Mouse (Mus musculus): Measurements from ENCODE around the gene Iqcf6. TPM values are rescaled to one million over a fixed set of nuclear protein-coding genes. Genes with fewer than 3 reads are reported as not detected.
"Not testable (repeated sequence)": the region's sequence is repeated elsewhere in the genome, so short reads cannot be mapped to it uniquely, and the experiment has no call there.

The Iqcf6 gene
- not detected for total RNA-seq (2021)

- DNase-seq (ENCODE audit: extremely low spot score in 1 of 2, low spot score in 2 of 2): no peak
- intact Hi-C loops (cut with DNase I): no loop called here
Observed at GRCm38 (mm10) chr9:106626282-106626681, at the start of gene Iqcf6. TSS of gene Iqcf6 (plus strand) at chr9:106626582.

GRCm38 (mm10) chr9:106580016-106580415 is 46.4 kb upstream of the Iqcf6 start:
- DNase-seq (ENCODE audit: extremely low spot score in 1 of 2, low spot score in 2 of 2): peak in 1 of 2 experiments; percentile 27
- intact Hi-C loops (cut with DNase I): no loop called here

- no peak for DNase-seq (ENCODE audit: extremely low spot score in 1 of 2, low spot score in 2 of 2)
Observed at GRCm38 (mm10) chr9:106582552-106582951, 43.8 kb upstream of the Iqcf6 start.

GRCm38 (mm10) chr9:106592158-106592557 is 34.2 kb upstream of the Iqcf6 start:
- no peak for DNase-seq (ENCODE audit: extremely low spot score in 1 of 2, low spot score in 2 of 2)
- intact Hi-C loops (cut with DNase I): no loop called here

More at GRCm38 (mm10) chr9:106582552-106582951, 43.8 kb upstream of the Iqcf6 start:
- intact Hi-C loops (cut with DNase I): no loop called here

- not testable (repeated sequence) for DNase-seq (ENCODE audit: extremely low spot score in 1 of 2, low spot score in 2 of 2)
- intact Hi-C loops (cut with DNase I): loop anchor here (5.0 kb wide), 1 partner anchor 63 kb away; no protein-coding TSS in a partner anchor
Observed at GRCm38 (mm10) chr9:106595402-106595801, 31.0 kb upstream of the Iqcf6 start.

- no peak for DNase-seq (ENCODE audit: extremely low spot score in 1 of 2, low spot score in 2 of 2)
- intact Hi-C loops (cut with DNase I): loop anchor here (5.0 kb wide), 1 partner anchor 64 kb away; no protein-coding TSS in a partner anchor
Observed at GRCm38 (mm10) chr9:106595836-106596235, 30.5 kb upstream of the Iqcf6 start.

GRCm38 (mm10) chr9:106598466-106598865 is 27.9 kb upstream of the Iqcf6 start:
- intact Hi-C loops (cut with DNase I): loop anchor here (5.0 kb wide), 1 partner anchor 66 kb away; no protein-coding TSS in a partner anchor
- no peak for DNase-seq (ENCODE audit: extremely low spot score in 1 of 2, low spot score in 2 of 2)

- intact Hi-C loops (cut with DNase I): loop anchor here (2.0 kb wide), 1 partner anchor 42 kb away; no protein-coding TSS in a partner anchor
Observed at GRCm38 (mm10) chr9:106600546-106600945, 25.8 kb upstream of the Iqcf6 start.

GRCm38 (mm10) chr9:106610727-106611126 is 15.7 kb upstream of the Iqcf6 start:
- no peak for DNase-seq (ENCODE audit: extremely low spot score in 1 of 2, low spot score in 2 of 2)
- intact Hi-C loops (cut with DNase I): no loop called here

More at GRCm38 (mm10) chr9:106600546-106600945, 25.8 kb upstream of the Iqcf6 start:
- peak; percentile 50 to 71 for DNase-seq (ENCODE audit: extremely low spot score in 1 of 2, low spot score in 2 of 2)

- intact Hi-C loops (cut with DNase I): no loop called here
- DNase-seq (ENCODE audit: extremely low spot score in 1 of 2, low spot score in 2 of 2): no peak
Observed at GRCm38 (mm10) chr9:106613951-106614350, 12.4 kb upstream of the Iqcf6 start.

GRCm38 (mm10) chr9:106614616-106615015 is 11.8 kb upstream of the Iqcf6 start:
- intact Hi-C loops (cut with DNase I): no loop called here

GRCm38 (mm10) chr9:106616306-106616705 is 10.1 kb upstream of the Iqcf6 start:
- no peak for DNase-seq (ENCODE audit: extremely low spot score in 1 of 2, low spot score in 2 of 2)
- intact Hi-C loops (cut with DNase I): no loop called here

More at GRCm38 (mm10) chr9:106614616-106615015, 11.8 kb upstream of the Iqcf6 start:
- DNase-seq (ENCODE audit: extremely low spot score in 1 of 2, low spot score in 2 of 2): no peak

- no peak for DNase-seq (ENCODE audit: extremely low spot score in 1 of 2, low spot score in 2 of 2)
Observed at GRCm38 (mm10) chr9:106617496-106617895, 8.9 kb upstream of the Iqcf6 start.

GRCm38 (mm10) chr9:106627796-106628195 is 1.4 kb downstream of the Iqcf6 start:
- DNase-seq (ENCODE audit: extremely low spot score in 1 of 2, low spot score in 2 of 2); intact Hi-C loops (cut with DNase I): not testable (repeated sequence)

More at GRCm38 (mm10) chr9:106617496-106617895, 8.9 kb upstream of the Iqcf6 start:
- intact Hi-C loops (cut with DNase I): no loop called here

- intact Hi-C loops (cut with DNase I): no loop called here
- no peak for DNase-seq (ENCODE audit: extremely low spot score in 1 of 2, low spot score in 2 of 2)
Observed at GRCm38 (mm10) chr9:106632185-106632584, 5.8 kb downstream of the Iqcf6 start.

- no peak for DNase-seq (ENCODE audit: extremely low spot score in 1 of 2, low spot score in 2 of 2)
- intact Hi-C loops (cut with DNase I): no loop called here
Observed at GRCm38 (mm10) chr9:106638154-106638553, 11.8 kb downstream of the Iqcf6 start.

GRCm38 (mm10) chr9:106641346-106641745 is 15.0 kb downstream of the Iqcf6 start:
- intact Hi-C loops (cut with DNase I): loop anchor here (5.0 kb wide), 1 partner anchor 109 kb away; no protein-coding TSS in a partner anchor

GRCm38 (mm10) chr9:106643128-106643527 is 16.7 kb downstream of the Iqcf6 start:
- DNase-seq (ENCODE audit: extremely low spot score in 1 of 2, low spot score in 2 of 2): peak; percentile 59 to 89
- intact Hi-C loops (cut with DNase I): loop anchor here (2.0 to 5.0 kb wide), 2 partner anchors 42 to 111 kb away; no protein-coding TSS in a partner anchor

More at GRCm38 (mm10) chr9:106641346-106641745, 15.0 kb downstream of the Iqcf6 start:
- no peak for DNase-seq (ENCODE audit: extremely low spot score in 1 of 2, low spot score in 2 of 2)

- intact Hi-C loops (cut with DNase I): loop anchor here (2.0 to 5.0 kb wide), 2 partner anchors 43 to 111 kb away; no protein-coding TSS in a partner anchor
- DNase-seq (ENCODE audit: extremely low spot score in 1 of 2, low spot score in 2 of 2): no peak
Observed at GRCm38 (mm10) chr9:106643787-106644186, 17.4 kb downstream of the Iqcf6 start.

- intact Hi-C loops (cut with DNase I): no loop called here
- DNase-seq (ENCODE audit: extremely low spot score in 1 of 2, low spot score in 2 of 2): no peak
Observed at GRCm38 (mm10) chr9:106645684-106646271, 19.4 kb downstream of the Iqcf6 start.

Measured in left cerebral cortex, postnatal 10 days (tissue).